Mouse (Mus musculus) MEL (cell line): ENCODE measurements around the gene Kcnip1. TPM values are rescaled to one million over a fixed set of nuclear protein-coding genes. Genes with fewer than 3 reads are reported as not detected.

ENCODE experiments used
- DNase-seq: peaks from one replicate; pipeline ENCODE4 v3.0.0; 2011; ENCODE audit warnings: low read depth, low spot score
- H3K27ac ChIP-seq: 2 replicates; pipeline ENCODE4 v1.5.1; 2012; ENCODE audit warnings: low read depth, mild to moderate bottlenecking, control low read depth, low read length, moderate library complexity; ENCODE audit not compliant: control insufficient read depth
- H3K27me3 ChIP-seq, 2 experiments: fragments of 150-350 bp in 1 of 2; sonication (generic) in 1 of 2; 2 replicates each; pipeline ENCODE4 v1.6.1; 2012; ENCODE audit warnings: low read length in 2 of 2, mild to moderate bottlenecking in 2 of 2, improper control_type of control experiment in 1 of 2, moderate library complexity in 1 of 2; ENCODE audit not compliant: insufficient read depth in 2 of 2, control insufficient read depth in 1 of 2
- H3K36me3 ChIP-seq, 2 experiments: 2 replicates each; pipeline ENCODE4 v1.6.1; 2012 to 2014; ENCODE audit warnings: low read length in 2 of 2, improper control_type of control experiment in 1 of 2, inconsistent platforms in 1 of 2, mild to moderate bottlenecking in 1 of 2; ENCODE audit not compliant: insufficient read depth in 2 of 2, control insufficient read depth in 1 of 2
- H3K4me1 ChIP-seq, 2 experiments: fragments of 150-350 bp in 1 of 2; sonication (generic) in 1 of 2; 2 replicates each; pipeline ENCODE4 v1.6.1; 2012; ENCODE audit warnings: low read length in 2 of 2, improper control_type of control experiment in 1 of 2, mild to moderate bottlenecking in 1 of 2; ENCODE audit not compliant: insufficient read depth in 2 of 2, control insufficient read depth in 1 of 2
- H3K4me3 ChIP-seq, 2 experiments: fragments of 150-350 bp in 1 of 2; sonication (generic) in 1 of 2; 2 replicates each; pipeline ENCODE4 v1.5.1; 2012; ENCODE audit warnings: low read depth in 2 of 2, low read length in 2 of 2, mild to moderate bottlenecking in 2 of 2, moderate library complexity in 2 of 2, control low read depth in 1 of 2, improper control_type of control experiment in 1 of 2; ENCODE audit not compliant: control insufficient read depth in 1 of 2, insufficient read depth in 1 of 2
- H3K79me2 ChIP-seq: 2 replicates; pipeline ENCODE4 v1.6.1; 2012; ENCODE audit warnings: mild to moderate bottlenecking, low read length, moderate library complexity; ENCODE audit not compliant: control insufficient read depth, poor library complexity, insufficient read depth
- H3K9ac ChIP-seq: 2 replicates; pipeline ENCODE4 v1.6.1; 2012; ENCODE audit warnings: low read depth, mild to moderate bottlenecking, control low read depth, low read length, moderate library complexity; ENCODE audit not compliant: control insufficient read depth, poor library complexity, severe bottlenecking
- H3K9me3 ChIP-seq: fragments of 150-350 bp; sonication (generic); replicated peaks from 2 replicates; pipeline ENCODE4 v1.6.1; 2012; ENCODE audit warnings: mild to moderate bottlenecking, low read length, improper control_type of control experiment, moderate library complexity; ENCODE audit not compliant: insufficient read depth
- BHLHE40 ChIP-seq: IDR thresholded peaks from 2 replicates; pipeline ENCODE4 v1.6.1; 2012; ENCODE audit warnings: low read depth, mild to moderate bottlenecking, inconsistent platforms, low read length, improper control_type of control experiment, borderline replicate concordance
- CHD1 ChIP-seq: IDR thresholded peaks from 2 replicates; pipeline ENCODE4 v1.6.1; 2012; ENCODE audit warnings: low read depth, mild to moderate bottlenecking, inconsistent platforms, low read length, improper control_type of control experiment
- CTCF ChIP-seq, 3 experiments: IDR thresholded peaks in 2 of 3; conservative IDR thresholded peaks in 1 of 3; 2 replicates each; pipeline ENCODE4 v1.5.1; 2011 to 2012; ENCODE audit warnings: low read length in 3 of 3, low read depth in 2 of 3, mild to moderate bottlenecking in 2 of 3, improper control_type of control experiment in 1 of 3, inconsistent platforms in 1 of 3, mixed read lengths in 1 of 3, moderate library complexity in 1 of 3; ENCODE audit not compliant: control insufficient read depth in 1 of 3, insufficient read depth in 1 of 3, poor library complexity in 1 of 3, severe bottlenecking in 1 of 3
- E2F4 ChIP-seq: IDR thresholded peaks from 2 replicates; pipeline ENCODE4 v1.6.1; 2011; ENCODE audit warnings: low read depth, low read length, improper control_type of control experiment, borderline replicate concordance
- ELF1 ChIP-seq: IDR thresholded peaks from 2 replicates; pipeline ENCODE4 v1.6.1; 2014; ENCODE audit warnings: low read depth, mild to moderate bottlenecking, inconsistent platforms, low read length, improper control_type of control experiment, moderate library complexity
- EP300 ChIP-seq, 2 experiments: IDR thresholded peaks; 2 replicates each; pipeline ENCODE4 v1.6.1; 2011; ENCODE audit warnings: improper control_type of control experiment in 2 of 2, low read length in 2 of 2, low read depth in 1 of 2, mild to moderate bottlenecking in 1 of 2
- GABPA ChIP-seq: IDR thresholded peaks from 2 replicates; pipeline ENCODE4 v1.6.1; 2012; ENCODE audit warnings: low read depth, mild to moderate bottlenecking, inconsistent platforms, low read length, improper control_type of control experiment, moderate library complexity
- GATA1 ChIP-seq: IDR thresholded peaks from 2 replicates; pipeline ENCODE4 v1.6.1; 2011; ENCODE audit warnings: low read depth, low read length, improper control_type of control experiment
- HCFC1 ChIP-seq: IDR thresholded peaks from 2 replicates; pipeline ENCODE4 v1.6.1; 2012; ENCODE audit warnings: low read depth, mild to moderate bottlenecking, inconsistent platforms, low read length, improper control_type of control experiment, moderate library complexity
- JUND ChIP-seq: IDR thresholded peaks from 2 replicates; pipeline ENCODE4 v1.6.1; 2011; ENCODE audit warnings: low read depth, mild to moderate bottlenecking, improper control_type of control experiment, low read length
- MYB ChIP-seq: IDR thresholded peaks from 2 replicates; pipeline ENCODE4 v1.6.1; 2011; ENCODE audit warnings: mild to moderate bottlenecking, low read depth, low read length, improper control_type of control experiment
- MYC ChIP-seq: IDR thresholded peaks from 2 replicates; pipeline ENCODE4 v1.6.1; 2011; ENCODE audit warnings: low read depth, mild to moderate bottlenecking, low read length, improper control_type of control experiment, moderate library complexity
- NELFE ChIP-seq: IDR thresholded peaks from 2 replicates; pipeline ENCODE4 v1.6.1; 2011; ENCODE audit warnings: low read depth, low read length, improper control_type of control experiment
- POLR2A ChIP-seq, 2 experiments: IDR thresholded peaks; 2 replicates each; pipeline ENCODE4 v1.6.1; 2011 to 2012; ENCODE audit warnings: low read length in 2 of 2, mild to moderate bottlenecking in 2 of 2, control low read depth in 1 of 2, improper control_type of control experiment in 1 of 2, low read depth in 1 of 2, moderate library complexity in 1 of 2; ENCODE audit not compliant: control insufficient read depth in 1 of 2, insufficient read depth in 1 of 2, poor library complexity in 1 of 2
- POLR2AphosphoS2 ChIP-seq: IDR thresholded peaks from 2 replicates; pipeline ENCODE4 v1.6.1; 2011; ENCODE audit warnings: low read length, improper control_type of control experiment
- POLR2AphosphoS5 ChIP-seq: IDR thresholded peaks from 2 replicates; pipeline ENCODE4 v1.6.1; 2012; ENCODE audit warnings: low read depth, borderline replicate concordance, mild to moderate bottlenecking, inconsistent platforms, low read length, moderate library complexity, mixed read lengths
- RAD21 ChIP-seq: IDR thresholded peaks from 2 replicates; pipeline ENCODE4 v1.6.1; 2011; ENCODE audit warnings: mild to moderate bottlenecking, low read depth, low read length, improper control_type of control experiment
- RCOR1 ChIP-seq: IDR thresholded peaks from 2 replicates; pipeline ENCODE4 v1.6.1; 2012; ENCODE audit warnings: low read depth, mild to moderate bottlenecking, inconsistent platforms, low read length, improper control_type of control experiment
- SMC3 ChIP-seq: IDR thresholded peaks from 2 replicates; pipeline ENCODE4 v1.6.1; 2011; ENCODE audit warnings: low read depth, low read length, improper control_type of control experiment
- TBP ChIP-seq: IDR thresholded peaks from 2 replicates; pipeline ENCODE4 v1.8.0; 2011; ENCODE audit warnings: low read depth, low read length, improper control_type of control experiment
- UBTF ChIP-seq: IDR thresholded peaks from 2 replicates; pipeline ENCODE4 v1.6.1; 2012; ENCODE audit warnings: low read depth, mild to moderate bottlenecking, inconsistent platforms, low read length, improper control_type of control experiment, moderate library complexity, borderline replicate concordance; ENCODE audit not compliant: insufficient read depth
- ZC3H11A ChIP-seq: IDR thresholded peaks from 2 replicates; pipeline ENCODE4 v1.6.1; 2012; ENCODE audit warnings: low read depth, mild to moderate bottlenecking, inconsistent platforms, low read length, improper control_type of control experiment
- ZKSCAN1 ChIP-seq: IDR thresholded peaks from 2 replicates; pipeline ENCODE4 v1.6.1; 2012; ENCODE audit warnings: low read depth, mild to moderate bottlenecking, inconsistent platforms, low read length, improper control_type of control experiment, moderate library complexity
- ZMIZ1 ChIP-seq: IDR thresholded peaks from 2 replicates; pipeline ENCODE4 v1.6.1; 2012; ENCODE audit warnings: low read depth, mild to moderate bottlenecking, inconsistent platforms, low read length, improper control_type of control experiment, moderate library complexity
- polyA plus RNA-seq, 2 experiments: library from polyadenylated mRNA; stranded (reverse) in 1 of 2; unstranded in 1 of 2; fragments of >175 nt in 1 of 2; fragments of >200 nt in 1 of 2; gene quantifications; 2 replicates each; pipeline versions ENCODE4 v1.2.1 to v1.2.4; 2012; ENCODE audit warnings: low replicate concordance in 2 of 2, low read depth in 1 of 2; ENCODE audit not compliant: insufficient read length in 2 of 2, insufficient read depth in 1 of 2, missing spikeins in 1 of 2
- total RNA-seq: library from RNA; depleted of rRNA; stranded (reverse); fragments of 300-350 nt; gene quantifications from 2 replicates; pipeline ENCODE4 v1.2.3, GENCODE M21; 2012

Gene Kcnip1
- total and polyA plus RNA-seq, 3 experiments = 0.04 to 0.06 TPM; not detected in 1

GRCm38 (mm10) chr11:33736426-33736825, 256.5 kb downstream of the Kcnip1 start:
- no peak overlapping the region for H3K27ac ChIP-seq
- TF ChIP-seq GABPA (no peak), POLR2AphosphoS2 (no peak), EP300 (IDR thresholded peaks at IDR 0.05; ENCODE audit: low read depth in 1 of 2, low read length in 2 of 2) (no peak), RCOR1 (no peak), JUND (no peak), CHD1 (no peak), GATA1 (no peak)

GRCm38 (mm10) chr11:33733269-33733668, 259.7 kb downstream of the Kcnip1 start:
- Histone ChIP-seq H3K4me3 (no peak overlapping the region), H3K79me2 (no peaks in the 10 kb centered on the region), H3K36me3 (no peaks in the 10 kb centered on the region), H3K27ac (no peak overlapping the region), H3K4me1 (no peaks in the 10 kb centered on the region), H3K27me3 (peaks cover 5 to 21% of the 10 kb centered on the region in 2 experiments), H3K9me3 (no peaks in the 10 kb centered on the region), H3K9ac (no peak overlapping the region)
- peak; percentile 73 for DNase-seq
- TF ChIP-seq POLR2AphosphoS5 = no peak
- TF ChIP-seq CTCF (IDR thresholded peaks at IDR 0.05 in 2 of 3, conservative IDR thresholded peaks at IDR 0.05 in 1 of 3; ENCODE audit: control insufficient read depth in 1 of 3, insufficient read depth in 1 of 3, low read depth in 2 of 3, low read length in 3 of 3, poor library complexity in 1 of 3, severe bottlenecking in 1 of 3) = peak; percentile 64 to 94 (median 75)
- peak; percentile 95 for TF ChIP-seq RAD21
- peak; percentile 96 for TF ChIP-seq ZC3H11A
- no peak for TF ChIP-seq MYB
- no peak for TF ChIP-seq E2F4
- peak; percentile 99 for TF ChIP-seq SMC3

More at GRCm38 (mm10) chr11:33736426-33736825, 256.5 kb downstream of the Kcnip1 start:
- no peaks in the 10 kb centered on the region for H3K79me2 ChIP-seq
- H3K9ac ChIP-seq = no peak overlapping the region
- peaks cover 15 to 41% of the 10 kb centered on the region in 2 experiments for H3K27me3 ChIP-seq
- DNase-seq = no peak
- no peaks in the 10 kb centered on the region for H3K4me1 ChIP-seq
- H3K36me3 ChIP-seq = no peaks in the 10 kb centered on the region
- H3K9me3 ChIP-seq = no peaks in the 10 kb centered on the region
- no peak overlapping the region for H3K4me3 ChIP-seq

- no peak overlapping the region for H3K9ac ChIP-seq
- H3K79me2 ChIP-seq = no peaks in the 10 kb centered on the region
- H3K27ac ChIP-seq = no peak overlapping the region
- H3K9me3 ChIP-seq = no peaks in the 10 kb centered on the region
- TF ChIP-seq RCOR1 (no peak), EP300 (IDR thresholded peaks at IDR 0.05; ENCODE audit: low read depth in 1 of 2, low read length in 2 of 2) (no peak), MYC (no peak), GABPA (no peak), ELF1 (no peak), ZMIZ1 (no peak), MYB (no peak), BHLHE40 (no peak), ZKSCAN1 (no peak), POLR2AphosphoS2 (no peak), NELFE (no peak), E2F4 (no peak), CHD1 (no peak), POLR2A (IDR thresholded peaks at IDR 0.05; ENCODE audit: control insufficient read depth in 1 of 2, insufficient read depth in 1 of 2, low read depth in 1 of 2, low read length in 2 of 2, poor library complexity in 1 of 2) (no peak), HCFC1 (no peak), TBP (no peak), UBTF (no peak), POLR2AphosphoS5 (no peak)
- H3K4me1 ChIP-seq = no peaks in the 10 kb centered on the region
- H3K4me3 ChIP-seq = no peak overlapping the region
- peaks cover 5 to 18% of the 10 kb centered on the region in 2 experiments for H3K27me3 ChIP-seq
- no peaks in the 10 kb centered on the region for H3K36me3 ChIP-seq
- no peak for DNase-seq
Measured at GRCm38 (mm10) chr11:33732358-33732757, 260.6 kb downstream of the Kcnip1 start.
